Mouse (Mus musculus): ENCODE data around the gene Fam205a1.
"Not testable (repeated sequence)": the region's sequence is repeated elsewhere in the genome, so short reads cannot be mapped to it uniquely, and the experiment has no call there.

The Fam205a1 gene

DNA sequence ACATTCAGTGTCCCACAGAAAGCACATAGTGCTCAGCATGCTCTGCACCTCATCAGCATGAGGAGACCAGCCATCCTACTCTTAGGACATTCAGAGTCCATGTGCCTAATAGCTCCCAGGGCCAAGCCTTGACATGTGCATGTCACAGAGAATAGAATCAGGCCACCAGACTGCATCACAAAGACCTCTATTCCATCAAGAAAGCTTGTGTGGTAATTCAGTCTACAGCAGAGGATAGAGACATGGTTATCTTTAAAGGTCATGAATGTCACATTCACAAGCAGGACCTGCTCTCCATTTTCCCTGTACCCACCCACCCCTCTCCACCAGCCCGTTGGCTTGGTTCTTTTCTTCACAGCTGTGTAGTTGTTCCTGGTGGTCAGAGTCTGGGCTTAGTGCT, at the start of gene Fam205a1:
Gene Fam205a1 (minus strand): TSS at position 101 of the 400 bp plus-strand sequence.
- DNase-seq: not testable (repeated sequence)

DNA sequence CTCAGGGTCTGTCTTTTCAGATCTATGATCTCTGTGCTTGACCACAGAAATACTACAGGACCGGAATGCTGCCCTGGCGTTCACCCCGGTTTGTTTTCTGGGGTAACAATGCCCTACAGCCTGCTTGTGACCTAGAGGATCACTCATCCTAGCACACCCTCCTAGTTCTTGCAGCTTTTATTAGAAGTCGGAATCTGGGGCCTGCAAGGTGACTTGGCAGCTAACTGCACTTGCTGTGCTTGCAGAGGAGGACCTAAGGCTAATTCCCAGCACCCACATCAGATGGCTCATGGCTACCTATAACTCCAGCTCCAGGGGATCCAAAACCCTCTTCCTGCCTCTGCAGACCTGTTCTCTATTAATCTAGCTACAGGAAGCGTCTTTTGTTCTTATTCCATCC, 49.0 kb upstream of the Fam205a1 start:
- DNase-seq: no peak

DNA sequence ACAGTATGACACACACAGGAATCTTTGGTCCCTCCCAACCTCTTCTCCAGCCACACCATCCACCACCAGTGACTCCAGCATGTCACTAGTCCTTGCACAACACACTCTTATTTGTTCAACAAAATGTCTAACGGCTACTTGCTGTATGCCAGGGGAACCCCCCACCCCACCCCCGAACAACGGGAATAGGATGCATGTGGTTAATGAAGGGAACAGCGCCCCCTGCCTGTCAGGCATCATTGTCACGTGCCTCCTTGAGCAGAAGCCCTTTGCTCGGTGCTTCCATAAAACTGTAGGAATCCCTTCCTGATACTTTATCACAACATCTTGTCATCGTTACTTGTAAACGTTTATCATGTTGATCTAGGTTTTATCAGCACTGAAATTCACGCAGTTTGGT, 48.5 kb upstream of the Fam205a1 start:
- peak in 1 of 2 experiments; percentile 32 for DNase-seq

DNA sequence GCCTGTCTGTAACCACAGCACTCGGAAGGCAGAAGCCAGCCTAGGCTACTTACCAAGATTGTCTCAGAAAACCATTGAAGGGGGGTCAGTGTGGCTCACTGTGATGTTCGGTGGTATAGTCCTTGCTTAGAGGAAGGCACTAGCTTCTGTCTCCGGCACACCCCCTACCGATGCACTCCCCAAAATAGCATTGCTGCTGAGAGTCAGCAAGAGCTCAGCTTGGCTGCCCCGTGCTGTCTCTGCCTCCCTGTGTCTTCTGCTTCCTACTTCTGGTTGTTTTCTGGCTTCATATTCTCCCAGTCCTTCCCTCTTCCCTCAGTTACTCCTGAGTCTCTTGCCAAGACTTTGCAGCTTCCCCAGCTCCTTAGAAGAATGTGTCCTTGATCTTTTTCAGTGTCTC, 47.2 kb upstream of the Fam205a1 start:
- no peak for DNase-seq

DNA sequence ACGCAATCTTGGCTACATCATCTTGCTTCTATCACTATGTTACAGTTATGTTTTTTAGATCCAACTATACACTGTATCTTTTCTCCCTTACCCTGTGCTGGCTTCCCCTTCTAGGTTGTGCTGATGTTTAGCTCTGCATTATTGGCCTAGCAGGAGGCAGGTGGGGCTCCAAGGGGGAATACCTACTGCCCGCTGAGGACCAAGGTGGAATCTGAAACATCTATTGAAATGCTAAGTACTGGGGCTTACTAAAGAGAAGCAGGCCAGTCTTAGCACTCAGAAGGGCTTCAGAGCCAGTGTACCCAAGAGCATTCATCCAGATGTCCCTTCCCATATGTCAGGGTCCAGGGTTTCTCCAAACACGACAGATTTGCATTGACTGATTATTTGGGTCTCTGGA, 45.2 kb upstream of the Fam205a1 start:
- DNase-seq: no peak

DNA sequence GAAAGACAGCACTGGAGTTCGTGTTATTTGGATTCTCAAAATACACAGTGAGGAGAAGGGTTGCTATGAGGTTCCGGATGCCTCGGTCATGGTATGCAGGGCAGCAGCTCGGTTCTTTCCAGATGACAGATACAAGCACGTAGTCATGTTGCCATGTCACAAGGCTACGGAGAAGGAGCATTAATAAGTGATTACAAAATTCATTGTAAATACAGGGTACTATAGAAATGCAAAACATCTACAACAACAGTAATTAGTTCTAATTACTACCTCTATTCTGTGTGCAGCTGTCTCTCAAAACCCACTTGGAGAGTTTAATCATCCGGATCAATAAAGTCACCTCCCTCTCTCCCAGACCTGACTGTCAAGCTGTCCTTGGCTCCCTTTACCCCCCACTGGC, 41.4 kb upstream of the Fam205a1 start:
- DNase-seq: no peak

DNA sequence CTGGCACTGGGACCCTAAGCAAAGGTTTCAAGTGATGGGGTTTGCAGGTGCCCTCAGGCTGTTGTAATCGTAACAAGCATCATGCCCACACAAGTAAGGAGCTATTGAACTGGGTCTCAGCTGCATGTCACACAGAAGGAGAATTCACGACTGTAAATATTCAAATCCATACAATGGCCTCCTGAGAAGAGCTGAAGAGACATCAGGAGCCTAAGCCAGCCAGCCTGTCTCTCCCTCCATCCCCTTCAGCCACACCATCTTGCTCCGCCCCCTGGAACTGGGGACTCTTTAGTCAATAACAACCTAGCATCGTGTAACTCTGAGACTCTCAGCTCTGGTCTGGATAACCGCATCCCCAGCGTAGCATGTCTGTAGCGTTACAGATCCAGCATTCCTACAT, 37.5 kb upstream of the Fam205a1 start:
- DNase-seq: no peak

DNA sequence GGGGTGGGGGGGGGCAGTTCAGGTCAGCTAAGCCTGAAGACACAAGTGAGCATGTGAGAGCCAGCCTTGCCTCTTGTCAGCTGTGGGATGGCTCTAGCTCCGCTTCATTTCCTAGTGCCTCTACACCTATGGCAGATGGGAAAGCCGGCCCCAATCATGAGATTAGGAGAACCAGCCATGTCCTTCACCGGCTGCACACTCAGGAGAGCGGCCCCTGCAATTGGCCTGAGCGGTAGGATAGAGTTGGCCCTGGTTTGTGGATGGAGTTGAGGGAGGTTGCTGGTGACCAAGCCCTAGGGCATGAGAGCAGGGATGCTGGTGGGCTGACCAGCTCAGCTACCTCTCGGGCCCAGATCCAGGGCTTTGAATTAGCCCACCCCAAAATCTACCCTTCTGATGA, 35.1 kb upstream of the Fam205a1 start:
- DNase-seq: no peak

DNA sequence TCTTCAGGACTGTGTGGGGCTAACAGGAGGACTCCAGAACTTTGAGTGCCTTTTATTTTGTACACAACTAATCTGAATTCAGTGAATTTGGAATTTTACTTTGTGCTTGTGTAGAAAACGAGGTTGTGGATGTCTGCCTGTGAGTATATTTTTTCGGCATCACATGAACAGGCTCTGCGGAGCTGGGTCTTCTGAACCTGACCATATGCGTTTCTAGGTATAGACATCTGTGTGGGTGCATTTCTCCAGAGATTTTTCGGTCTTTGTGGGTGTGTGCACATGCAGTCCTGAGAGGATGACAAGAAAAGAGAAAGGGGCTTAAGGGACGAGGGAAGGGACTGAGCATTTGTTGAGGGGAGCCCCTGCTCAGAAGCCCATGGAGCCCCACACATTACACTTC, 33.2 kb upstream of the Fam205a1 start:
- DNase-seq: no peak

DNA sequence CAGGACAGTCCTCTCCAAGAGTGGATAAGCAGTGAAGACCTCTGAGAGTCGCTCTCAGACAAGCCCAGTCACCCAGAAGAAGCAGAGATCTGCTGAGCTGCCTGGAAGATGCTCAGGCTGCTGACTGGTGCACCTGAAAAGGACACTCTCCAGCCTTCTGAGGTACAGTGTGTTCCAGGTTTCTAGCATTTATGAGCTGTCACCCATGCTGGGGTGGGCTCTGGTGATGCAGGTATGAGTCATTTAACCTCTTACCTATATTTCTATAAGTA, 26.9 kb upstream of the Fam205a1 start:
- DNase-seq: no peak

DNA sequence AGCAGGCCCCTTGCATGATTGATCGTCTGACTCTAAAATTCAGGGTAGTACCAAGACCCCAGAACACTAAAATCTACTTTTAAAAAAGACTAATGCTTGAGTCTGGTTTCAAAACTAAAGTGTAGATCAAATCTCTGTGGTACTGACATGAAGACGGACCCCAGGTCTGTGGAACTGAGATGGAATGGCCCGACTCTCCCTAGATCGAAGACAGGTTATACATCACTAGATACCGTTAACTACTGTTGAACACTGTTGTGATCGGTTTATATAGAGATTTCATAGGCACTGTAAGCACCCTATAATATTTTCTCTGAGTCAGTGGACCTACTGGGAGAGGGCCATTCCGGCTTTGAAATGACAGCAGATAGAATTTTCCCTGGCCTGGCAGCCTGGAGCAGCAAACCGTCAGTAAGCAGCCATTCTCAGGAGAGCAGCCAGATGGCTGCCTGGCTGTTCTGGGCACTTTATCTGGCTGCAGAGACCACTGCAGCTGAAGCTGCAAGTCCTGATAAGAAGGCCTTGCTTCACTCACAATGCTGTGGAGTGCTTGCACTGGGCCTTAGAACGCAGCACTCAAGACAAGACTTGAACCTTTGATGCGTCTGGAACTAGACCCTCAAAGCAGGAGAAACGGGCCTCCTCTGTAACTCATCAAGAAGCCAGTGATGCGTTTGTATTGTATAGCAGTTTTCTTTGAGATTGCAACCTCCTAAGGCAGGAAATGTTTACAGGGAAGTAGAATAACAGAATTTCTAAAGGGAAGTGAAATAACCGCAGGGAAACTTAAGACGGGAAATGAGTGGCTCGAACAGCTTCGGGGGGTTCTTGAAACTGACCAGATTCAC, 26.4 kb upstream of the Fam205a1 start:
- DNase-seq: no peak

DNA sequence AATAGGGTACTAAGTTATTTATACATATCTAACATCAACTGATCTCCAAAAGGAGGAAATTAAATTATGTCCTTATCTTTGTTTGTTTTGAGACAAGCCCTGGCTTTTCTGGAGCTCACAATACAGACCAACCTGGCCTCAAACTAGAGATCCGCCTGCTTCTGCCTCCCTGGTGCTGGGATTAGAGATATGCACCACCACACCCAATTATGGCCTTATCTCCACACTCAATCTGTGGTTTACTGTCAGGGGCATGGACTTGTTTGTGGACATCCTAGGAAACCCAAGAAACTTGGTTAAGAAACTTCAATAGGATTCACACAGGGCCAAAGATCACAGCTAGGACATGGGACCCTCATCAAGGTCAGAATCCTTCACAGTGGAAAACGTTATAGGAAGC, 24.0 kb upstream of the Fam205a1 start:
- no peak for DNase-seq

DNA sequence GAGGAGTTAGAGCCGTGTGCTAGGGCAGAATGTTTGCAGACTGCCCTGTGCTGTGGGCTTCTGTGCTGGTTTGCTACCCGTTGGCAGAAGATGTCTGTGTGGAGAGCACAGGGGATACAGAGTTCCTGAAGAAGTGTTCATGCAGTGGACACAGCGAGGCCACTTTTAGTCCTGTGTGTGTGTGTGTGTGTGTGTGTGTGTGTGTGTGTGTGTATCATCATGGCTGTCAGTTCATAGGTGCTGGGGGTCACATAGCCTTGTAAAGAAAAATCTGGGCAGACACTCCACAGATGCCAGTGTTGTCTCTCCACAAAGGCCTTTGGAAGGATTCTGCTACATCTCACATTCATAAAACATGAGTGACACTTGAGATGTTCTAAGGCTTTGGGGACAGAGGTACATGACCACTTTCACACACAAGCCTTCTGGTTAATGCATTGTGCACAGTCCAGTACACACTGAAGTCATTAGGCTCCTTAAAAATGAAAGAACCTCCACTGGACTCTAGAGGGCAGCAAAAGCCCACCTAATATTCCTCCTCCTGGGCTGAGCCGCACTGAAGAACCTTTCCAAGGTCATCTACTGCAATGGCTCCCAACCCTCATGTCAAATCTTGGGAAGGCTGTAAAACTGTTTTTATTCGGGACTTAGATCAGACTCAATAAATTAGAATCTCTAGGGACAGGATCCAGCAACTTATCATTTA, 23.1 kb upstream of the Fam205a1 start:
- DNase-seq: peak; percentile 63 to 69

DNA sequence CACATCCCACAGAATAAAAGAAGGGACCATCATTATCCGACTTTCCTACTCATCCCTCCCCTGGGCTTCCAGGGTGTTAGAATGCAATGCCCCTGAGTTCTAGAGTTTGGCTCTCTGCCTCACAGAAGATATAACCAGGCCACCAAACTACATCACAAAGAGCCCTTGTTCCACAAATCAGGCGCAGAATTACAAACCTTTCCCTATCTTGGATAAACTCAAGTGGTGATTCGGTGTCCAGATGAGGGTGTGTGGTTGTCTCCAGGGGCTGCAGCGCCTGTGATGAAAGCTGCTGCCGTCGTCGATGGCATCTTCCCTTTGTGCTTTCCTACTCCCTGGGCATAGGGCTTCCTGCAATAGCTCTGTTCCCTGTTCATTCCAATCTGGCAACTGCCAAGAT, 20.4 kb upstream of the Fam205a1 start, which contains the start of gene Fam205c:
Gene Fam205c (minus strand): TSS at position 101 of the 400 bp plus-strand sequence.
- DNase-seq: no peak

DNA sequence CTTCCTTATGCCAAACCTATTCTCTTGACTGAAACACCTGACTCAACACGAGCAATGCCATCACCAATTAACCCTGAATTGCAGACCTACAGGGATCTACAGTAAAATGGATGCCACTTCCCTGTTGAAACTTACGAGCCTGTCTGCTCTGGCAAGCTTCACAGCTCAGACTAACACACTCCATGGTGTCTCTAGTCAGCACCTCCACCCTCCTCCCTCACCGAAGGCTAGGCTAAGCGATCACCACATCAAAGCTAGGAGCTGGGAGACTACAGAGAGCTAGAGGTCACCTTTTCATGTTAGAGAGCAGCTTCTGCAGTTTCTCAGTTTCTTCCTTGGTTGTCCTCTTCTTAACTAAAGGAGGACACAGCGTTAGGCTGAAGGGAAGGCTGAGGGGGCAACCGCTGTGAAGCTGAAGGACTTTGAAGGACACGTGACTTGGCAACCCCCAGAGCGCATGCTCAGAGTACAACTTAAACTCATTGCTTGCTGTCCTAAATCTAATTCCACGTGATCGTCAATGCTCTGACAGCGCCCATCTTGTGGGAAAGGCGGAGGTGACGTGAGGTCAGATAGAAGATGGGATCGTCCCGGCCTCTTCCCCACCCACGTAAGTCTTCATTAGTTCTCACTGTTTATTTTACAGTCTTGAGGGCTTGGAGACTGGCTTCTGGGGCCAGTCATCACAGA, 19.2 kb upstream of the Fam205a1 start:
- peak; percentile 12 to 15 for DNase-seq

DNA sequence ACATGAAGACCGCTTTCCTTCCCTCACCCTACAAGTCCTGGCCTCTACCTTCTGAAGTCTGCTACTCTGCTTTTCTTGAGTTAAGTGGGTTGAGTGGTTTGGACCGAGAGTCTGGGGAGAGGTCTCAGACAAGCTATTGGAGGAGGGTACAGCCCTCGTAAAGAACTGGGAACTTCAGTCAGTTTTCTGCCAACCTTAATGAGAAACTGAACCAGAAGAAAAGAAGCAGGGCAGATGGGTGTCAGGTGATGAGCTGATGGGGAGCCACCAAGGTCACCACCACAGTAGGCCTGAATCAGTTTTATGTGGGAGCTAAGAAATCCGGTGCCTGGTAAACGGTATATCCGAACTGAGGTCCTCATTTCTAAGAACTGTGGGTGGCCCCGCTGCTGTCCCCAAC, 18.5 kb upstream of the Fam205a1 start:
- no peak for DNase-seq

DNA sequence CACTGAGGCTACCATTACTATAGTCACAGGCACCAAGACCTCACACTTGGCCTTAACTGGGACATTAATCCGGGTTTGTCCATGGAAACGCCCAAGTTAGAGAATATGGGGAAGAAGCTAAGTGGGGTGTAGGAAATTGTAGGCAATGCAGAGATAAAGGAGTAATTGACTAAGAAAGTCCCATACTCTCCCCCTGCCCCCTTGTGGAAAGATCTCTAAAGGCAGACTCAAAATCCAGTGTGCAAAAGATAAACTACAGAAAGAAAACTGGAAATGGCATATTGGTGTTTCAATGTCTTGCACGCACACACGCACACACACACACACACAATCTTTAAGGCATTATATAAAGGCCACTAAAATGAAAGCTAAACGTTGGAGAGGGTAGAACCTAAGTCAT, 17.1 kb upstream of the Fam205a1 start:
- DNase-seq: peak in 1 of 2 experiments; percentile 6

DNA sequence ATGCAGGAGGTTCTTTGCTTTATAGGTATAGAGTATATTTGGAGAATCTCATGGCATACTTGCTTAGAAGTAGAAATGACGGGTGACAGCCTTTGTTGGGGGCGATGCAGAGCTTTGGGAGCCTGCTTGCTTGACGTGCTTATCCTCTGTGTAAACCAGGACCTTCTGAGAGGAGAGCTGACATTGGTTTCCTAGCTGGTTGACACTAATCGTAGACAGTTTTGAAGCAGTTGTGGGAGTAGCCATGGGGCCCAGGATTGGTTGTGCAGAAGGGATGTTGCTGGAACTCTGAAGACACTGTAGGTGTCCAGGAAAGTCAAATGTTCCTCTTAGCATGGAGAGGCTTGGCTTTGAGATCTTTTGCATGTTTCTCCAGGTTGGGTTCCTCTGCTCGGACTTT, 14.5 kb upstream of the Fam205a1 start:
- no peak for DNase-seq

DNA sequence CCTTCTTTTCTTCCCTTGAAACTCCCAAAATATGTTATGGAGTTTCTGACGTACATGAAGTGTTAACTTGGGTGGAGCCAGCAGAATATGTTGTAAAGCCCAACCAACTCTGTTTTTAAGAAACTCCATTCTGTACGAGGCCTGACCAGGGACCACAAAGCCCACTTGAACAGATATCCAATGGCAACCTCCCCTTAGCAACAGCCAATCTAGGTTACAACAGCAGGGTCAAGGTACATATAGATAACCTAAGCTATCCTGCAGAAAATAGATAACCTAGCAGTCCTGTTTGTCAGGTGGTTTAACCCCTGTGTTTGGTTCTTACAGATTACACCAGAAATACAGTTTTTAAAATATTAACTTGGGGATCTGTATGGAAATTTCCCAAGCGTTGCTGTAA, 13.7 kb upstream of the Fam205a1 start:
- DNase-seq: no peak

DNA sequence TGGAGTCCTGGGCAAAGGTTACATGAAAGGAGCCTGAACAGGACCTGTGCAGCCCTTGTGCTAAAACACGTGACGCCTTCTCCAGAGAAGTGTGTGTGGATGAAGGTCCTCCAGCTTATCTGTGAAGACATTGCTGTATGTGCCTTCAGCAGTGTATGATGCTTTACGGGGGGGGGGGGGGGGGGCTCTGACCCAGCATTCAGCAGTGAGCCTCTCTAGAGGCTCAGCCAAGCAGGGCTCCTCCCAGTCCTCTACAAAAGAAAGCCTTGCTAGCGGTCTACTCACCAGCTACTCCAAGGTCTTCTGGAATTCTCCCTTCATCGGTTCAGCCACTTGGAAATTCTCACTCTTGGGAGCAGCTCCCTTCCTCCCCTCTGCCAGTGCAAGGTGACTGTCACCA, 9.8 kb upstream of the Fam205a1 start:
- not testable (repeated sequence) for DNase-seq

DNA sequence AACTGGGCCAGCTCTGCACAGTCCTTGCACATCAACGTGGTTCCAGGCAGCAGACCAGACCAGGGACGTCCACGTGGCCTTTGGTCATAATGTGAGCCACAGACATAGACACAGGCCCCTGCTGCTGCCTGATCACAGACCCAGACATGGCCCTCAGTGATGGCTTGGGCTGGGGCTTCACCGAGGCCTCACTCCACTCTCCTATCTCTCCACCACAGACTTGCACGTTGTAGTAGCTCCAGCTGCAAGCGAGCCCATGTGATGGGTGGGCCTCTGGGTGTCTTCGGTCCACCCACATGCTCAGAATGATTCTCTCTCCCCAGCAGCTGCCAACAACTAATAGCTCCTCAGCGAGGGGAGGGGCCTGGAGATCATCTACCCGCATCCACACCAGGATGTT, 6.8 kb upstream of the Fam205a1 start:
- not testable (repeated sequence) for DNase-seq

DNA sequence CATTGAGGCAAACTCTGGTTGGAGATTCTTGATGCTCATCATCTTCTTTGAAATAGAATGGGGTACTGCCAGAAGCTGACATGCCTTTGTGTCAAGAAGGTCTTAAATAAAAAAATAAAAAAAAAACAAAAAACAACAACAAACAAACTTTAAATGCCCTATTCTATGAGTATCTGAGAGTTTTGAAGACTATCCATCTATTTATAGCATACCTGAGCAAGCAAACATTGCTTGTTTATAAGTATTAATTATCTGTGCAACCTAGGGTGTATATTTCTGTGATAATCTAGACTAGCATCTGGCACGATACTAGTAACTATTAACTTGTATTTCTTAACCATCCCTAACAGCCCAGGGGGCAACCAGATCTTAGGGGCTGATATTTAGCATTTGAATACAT, 3.0 kb upstream of the Fam205a1 start, which contains the start of gene Gm12394:
Gene Gm12394 (minus strand): TSS at position 101 of the 400 bp plus-strand sequence.
- not testable (repeated sequence) for DNase-seq

Measured in kidney, postnatal 36 days (tissue).